Mouse (Mus musculus) ZHBTc4 (cell line): ENCODE measurements around the gene Smg9.

Source experiments
- DNase-seq: peaks from one replicate; pipeline ENCODE4 v3.0.0-alpha.2; 2011; ENCODE audit warnings: low read depth, low spot score

Gene Smg9

DNA sequence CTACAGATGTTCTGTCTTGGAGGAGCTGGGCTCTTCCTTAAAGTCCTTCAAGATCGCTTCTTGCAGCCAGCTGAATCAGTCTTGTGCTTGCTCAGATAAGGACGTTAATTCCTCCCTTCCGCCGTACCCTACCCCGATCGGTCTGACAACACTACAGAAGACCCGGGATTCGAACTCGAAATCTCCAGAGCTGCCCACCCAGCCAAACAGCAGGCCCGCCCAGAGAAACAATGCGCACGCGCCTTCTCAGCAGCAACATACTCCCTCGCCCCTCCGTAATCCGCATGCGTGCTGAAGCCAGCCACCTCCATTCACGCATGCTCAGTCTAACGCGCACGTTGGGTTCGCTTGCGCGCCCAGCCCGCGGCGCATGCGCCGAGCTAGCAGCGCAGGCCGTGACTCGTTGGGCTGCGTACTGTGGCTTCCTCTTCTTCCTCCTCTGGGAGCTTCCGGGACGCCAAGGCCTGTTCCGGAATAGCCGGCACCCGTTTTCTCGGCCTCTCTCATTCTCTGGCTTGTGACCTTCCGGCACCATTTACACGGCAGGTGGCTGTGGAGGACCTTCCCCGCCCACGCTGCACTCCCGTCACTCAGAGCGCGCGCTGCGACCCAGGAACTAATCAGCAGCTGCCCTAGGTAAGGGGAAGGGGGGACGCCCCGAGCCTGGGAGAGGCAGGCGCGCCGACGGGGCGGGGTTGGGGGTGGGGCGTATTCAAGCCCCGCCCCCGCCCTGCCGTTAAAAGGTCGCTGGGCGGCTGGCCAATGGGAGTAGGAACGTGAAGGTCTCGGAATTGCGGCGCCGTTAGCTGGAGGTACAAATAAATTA lies at the start of gene Smg9:
Gene Smg9 (plus strand): TSS at position 364 of the 826 bp plus-strand sequence.
- peak; percentile 99 for DNase-seq

DNA sequence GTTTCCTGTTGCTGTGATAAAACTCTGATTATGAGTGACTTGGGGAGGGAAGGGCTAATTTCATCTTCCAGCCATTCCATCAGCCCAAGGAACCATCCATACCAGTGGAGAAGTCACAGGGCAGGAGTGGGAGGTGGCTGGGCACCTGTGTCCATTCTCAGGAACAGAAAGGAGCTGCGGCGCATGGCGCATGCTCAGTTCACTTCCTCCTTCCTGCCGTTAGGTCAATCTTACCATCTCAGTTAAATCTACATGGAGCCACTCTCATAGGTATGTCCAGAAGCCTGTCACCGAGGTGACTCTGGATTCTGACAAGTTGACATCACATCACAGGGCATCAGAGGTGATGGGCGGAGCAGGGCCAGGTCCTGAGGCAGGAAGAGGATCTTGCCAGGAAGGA lies 43.8 kb upstream of the Smg9 start:
- no peak for DNase-seq

DNA sequence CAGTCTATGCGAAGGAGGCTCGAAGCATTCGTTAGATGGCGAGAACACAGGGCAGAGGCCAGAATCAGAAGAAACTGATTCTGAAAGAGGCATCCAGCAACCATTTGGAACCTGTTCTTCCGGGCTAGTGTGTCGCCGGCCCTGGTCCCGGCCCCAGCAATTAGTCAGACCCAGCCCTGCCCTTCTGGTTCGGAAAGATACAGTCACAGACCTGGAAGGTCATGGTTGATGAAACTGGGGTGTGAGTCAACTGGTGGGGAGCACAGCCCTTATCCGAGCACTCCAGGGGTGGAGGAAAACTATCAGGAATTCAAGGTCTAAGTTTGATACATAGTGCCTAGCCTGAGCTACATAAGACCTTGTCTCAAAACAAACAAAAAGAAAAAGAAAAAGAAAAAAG lies 43.3 kb upstream of the Smg9 start:
- no peak for DNase-seq

DNA sequence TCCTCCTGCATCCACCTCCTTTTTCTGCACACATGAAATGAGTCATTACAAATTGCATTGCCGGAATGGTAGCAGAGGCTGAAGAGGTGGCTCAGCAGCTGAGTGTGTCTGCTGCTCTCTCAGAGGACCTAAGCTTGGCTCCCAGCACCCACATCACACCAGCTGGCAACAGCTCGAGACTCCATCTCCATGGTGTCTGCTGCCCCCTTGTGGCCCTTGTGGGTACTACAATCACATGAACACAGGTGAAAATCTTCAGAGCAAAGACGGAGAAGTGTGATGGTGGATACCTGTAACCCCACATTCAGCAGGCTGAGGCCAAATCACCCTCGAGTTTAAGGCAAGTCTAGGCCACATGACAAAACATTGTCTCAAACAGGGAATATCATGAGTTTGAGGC lies 41.5 kb upstream of the Smg9 start:
- peak; percentile 63 for DNase-seq

DNA sequence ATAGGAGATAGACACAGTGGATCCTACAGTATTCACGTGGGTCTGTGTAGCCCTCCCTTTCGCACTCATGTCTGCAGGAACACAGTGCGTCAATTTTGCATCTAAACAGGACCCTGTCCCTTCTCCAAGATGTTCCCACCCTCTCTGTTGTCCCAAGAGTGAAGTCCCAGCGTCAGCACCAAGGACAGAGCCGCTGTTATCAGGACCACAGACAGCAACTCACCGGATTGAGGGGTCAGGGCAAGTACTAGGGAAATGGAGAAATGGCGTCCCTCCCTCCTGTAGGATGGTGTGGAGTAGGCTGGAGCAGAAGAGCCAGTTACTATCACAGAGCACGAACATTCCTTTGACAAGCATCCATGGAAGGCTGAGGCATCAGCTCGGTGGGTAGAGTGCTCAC lies 40.1 kb upstream of the Smg9 start:
- peak; percentile 81 for DNase-seq

DNA sequence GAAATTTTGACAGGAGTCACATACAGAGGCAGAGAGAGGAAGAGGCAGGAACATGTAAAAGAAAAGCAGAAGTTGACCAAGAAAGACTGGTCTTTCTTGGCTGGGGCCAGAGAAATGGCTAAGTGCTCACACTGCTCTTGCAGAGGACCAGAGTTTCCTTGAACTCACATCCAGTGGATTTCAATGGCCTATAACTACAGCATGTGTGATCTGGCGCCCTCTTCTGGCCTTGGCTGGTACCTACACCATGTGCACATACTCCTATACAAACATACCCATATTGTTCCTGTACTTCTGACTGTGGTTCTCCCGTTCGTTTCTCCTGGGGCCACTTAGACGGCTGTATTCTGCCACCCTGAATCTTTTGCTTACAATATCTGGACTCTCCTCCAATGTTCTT lies 38.4 kb upstream of the Smg9 start:
- DNase-seq: peak; percentile 81

DNA sequence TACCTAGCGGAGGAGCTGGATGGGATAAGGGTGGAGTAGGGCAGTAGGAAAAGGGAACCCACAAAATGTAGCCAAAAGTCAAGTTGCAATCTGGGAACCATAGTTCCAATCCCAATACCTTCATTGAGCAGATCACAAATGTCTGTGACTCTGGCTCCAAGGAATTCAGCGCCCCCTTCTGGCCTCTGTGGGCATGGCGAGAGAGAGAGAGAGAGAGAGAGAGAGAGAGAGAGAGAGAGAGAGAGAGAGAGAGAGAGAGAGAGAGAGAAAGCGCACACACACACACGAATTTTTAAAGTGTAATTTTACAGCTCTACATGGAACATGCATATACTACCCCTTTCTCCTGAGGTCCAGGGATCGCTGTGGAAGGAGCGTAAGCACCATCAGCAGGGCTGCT lies 36.2 kb upstream of the Smg9 start:
- peak; percentile 64 for DNase-seq

DNA sequence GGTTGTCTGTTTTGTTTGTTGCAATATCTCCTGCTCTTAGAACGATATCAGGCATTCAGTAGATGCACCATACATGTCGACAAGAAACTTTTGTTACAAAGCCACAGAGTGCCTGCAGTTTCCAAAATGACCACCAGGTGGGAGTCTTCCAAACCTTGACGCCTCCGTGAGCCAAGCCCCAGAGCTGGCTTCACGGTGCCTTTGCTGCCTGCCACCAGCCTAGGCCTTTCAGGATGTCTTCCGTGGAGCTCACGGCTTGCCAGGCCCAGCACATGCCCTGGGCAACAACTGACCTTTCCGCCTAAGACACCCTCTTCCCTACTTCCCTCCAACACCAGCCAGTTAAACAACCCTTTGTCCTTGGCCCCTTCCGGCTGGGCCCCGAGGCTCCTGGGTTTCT lies 34.6 kb upstream of the Smg9 start:
- peak; percentile 90 for DNase-seq

DNA sequence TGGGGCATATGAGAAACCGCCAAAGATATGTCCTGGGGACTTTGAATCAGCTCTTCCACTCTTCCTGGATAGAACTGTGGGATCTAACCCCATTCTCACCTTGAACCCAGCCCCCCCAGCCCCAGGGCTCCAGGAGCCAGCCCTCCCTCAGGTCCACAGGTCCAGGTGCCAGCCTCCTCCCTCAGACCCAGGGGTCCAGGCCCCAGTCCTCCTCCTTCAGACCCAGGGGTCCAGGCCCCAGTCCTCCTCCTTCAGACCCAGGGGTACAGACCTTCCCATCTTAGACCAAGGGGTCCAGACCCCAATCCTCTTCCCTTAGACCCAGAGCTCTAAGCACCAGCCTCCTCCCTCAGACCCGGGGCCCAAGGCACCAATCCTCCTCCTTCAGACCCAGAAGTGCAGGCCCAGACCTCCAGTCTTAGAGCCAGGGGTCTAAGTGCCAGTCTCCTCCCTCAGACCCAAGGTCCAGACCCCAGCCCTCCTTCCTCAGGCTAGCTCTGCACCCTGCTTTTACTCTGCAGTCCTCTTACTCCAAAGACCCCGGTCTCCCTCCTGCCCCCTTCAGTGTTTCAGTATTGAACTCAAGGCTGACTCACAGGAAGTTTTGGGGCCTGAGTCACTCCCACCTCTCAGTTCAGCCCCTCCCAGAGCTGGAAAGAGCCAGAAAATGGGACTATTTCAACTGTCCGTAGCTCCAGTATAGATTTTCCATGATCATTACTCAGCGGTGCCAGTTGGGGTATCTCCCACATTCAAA lies 34.0 kb upstream of the Smg9 start:
- DNase-seq: no peak

DNA sequence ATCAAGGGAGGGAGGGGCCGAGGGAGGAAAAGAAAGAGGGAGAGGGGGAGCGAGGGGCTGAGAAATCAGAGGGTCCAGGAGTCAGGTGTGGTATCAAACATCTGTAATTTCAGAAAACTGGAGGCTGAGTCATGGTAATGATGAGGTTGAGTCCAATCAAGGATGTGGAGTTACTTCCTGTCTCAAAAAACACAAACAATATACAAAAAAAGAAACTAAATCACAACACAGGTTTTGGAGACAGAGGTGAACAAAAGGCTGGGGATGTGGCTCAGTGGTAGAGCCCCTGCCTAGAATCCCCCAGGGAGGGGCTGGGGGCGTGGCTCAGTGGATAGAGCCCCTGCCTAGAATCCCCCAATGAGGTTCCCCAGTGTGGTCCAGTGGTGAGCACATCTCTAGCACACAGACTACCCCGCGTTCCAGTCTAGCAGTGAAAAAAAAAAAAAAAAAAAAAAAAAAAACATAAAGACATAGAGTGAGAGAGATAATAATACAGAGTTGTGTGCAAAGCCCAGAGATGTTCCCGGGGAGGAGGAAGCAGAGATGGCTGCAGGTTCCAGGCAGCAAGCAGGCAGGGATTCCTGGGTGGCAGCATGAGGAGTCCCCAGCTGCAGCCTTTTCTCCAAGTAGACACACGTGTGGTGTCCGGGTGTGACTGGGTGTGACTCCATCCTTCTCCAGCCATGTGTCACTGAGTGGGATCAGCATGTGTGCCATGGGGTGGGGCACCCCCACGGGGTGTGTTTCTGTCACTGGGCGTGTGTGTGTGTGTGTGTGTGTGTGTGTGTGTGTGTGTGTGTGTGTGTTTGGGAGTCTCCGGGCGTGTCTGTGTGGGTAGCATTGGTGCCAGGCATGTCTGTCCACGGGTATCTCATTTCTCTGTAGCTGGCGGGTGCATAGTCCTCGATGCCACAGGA lies 32.4 kb upstream of the Smg9 start:
- no peak for DNase-seq

DNA sequence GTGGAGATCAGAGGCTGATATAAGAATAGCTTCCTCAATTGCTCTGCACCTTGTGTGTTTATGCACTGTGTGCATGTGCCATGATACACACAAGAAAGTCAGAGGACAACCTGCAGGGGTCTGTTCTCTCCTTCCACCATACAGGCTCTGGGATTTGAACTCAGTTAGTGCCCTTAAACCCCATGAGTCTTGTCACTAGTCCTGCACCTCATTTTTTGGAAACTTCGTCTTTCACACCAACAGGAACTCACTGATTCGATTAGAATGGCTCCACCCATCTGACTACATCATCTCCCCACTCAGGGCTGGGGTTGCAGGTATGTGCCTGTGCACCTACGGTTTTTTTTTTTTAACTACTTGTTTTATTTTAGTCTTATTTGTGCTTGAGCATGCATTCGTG lies 31.2 kb upstream of the Smg9 start:
- DNase-seq: no peak

DNA sequence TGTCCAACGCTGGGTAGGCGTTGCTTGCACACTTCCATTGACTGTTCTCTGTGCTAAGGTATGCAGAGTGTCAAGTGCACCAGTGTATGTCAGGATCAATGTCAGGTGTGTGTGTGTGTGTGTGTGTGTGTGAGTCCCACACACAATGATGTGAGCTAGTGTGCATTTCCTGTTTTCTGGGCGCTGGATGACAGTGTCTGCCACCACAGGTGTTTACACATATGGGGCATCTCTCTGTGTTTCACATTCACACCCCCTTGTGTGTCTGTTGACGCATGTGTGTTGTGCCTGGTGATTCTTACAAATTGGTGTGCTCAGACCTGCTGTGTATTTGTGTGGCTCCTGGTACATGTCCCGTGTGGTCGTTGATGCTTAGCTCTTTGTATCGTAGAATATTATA lies 30.5 kb upstream of the Smg9 start:
- no peak for DNase-seq

DNA sequence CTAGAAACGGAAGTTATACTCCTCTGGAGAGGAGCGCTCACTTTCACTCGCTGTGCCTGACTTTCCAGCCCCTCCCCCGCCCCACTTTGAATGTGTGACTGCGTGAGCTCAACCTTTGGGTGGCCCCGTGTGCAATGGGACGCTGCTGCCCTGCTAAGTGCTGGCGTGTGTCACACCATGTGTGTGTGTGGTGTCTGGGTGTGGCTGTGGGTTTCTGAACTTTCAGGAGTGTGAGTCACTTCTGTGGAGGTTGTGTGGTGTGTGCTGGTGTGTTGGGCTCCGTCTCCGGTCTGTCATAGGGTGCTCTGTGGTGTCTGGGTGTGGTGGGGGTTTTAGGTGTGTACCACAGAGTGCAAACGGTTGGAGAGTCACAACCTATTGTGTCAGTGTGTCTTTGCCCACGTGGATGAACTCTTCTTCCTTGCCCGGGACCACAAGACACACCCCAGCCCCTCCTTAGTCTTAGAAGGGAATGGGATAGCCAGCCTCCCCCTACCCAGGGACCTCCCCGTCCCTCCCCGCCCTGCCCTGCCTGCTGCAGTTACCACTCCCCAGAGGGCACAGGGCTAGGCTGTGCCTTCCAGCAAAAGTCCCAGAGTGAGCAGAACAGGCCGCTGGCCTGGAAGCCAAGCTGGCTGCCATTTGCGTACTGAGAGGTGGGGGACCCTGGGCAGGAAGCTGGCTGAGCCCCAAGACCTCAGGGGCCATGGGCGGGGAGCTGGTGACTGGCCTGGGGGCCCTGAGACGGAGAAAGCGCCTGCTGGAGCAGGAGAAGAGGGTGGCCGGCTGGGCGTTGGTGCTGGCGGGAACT lies 29.5 kb upstream of the Smg9 start, which contains the start of gene Kcnn4:
Gene Kcnn4 (plus strand): TSS at position 533 of the 811 bp plus-strand sequence.
- DNase-seq: peak; percentile 43

DNA sequence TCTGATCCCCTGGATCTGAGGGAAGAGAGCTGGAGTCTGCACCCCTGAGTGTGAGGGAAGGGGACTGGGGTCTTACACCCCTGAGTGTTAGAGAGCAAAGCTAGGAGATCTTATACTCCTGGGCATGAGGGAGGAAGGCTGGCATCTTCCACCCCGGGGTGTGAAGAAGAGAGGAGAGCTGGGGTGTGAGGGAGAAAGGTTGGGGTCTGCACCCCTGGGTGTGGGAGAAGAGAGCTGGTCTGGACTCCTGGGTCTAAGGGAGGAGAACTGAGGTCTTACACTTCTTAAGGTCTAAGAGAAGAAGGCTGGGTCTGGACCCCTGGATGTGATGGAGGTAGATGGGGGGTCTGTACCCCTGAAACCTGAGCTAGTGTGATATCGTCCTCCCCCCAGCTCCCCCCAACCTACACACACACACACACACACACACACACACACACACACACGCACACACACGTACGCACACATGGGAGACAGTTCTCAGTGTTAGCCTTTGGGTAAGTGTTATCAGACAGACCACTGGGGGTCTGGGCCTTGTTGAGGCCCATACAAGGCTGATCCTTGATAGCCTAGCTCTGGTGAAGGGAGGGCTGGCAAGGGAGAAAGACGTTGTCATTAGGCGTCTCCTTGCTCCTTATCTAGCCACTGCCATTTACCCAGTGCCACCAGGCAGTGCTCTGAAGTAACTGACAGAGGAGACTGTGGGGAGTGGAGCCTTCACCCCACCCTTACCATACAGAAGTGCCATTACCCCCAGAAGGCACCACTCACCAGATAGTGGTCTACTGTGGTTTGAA lies 28.2 kb upstream of the Smg9 start:
- no peak for DNase-seq

DNA sequence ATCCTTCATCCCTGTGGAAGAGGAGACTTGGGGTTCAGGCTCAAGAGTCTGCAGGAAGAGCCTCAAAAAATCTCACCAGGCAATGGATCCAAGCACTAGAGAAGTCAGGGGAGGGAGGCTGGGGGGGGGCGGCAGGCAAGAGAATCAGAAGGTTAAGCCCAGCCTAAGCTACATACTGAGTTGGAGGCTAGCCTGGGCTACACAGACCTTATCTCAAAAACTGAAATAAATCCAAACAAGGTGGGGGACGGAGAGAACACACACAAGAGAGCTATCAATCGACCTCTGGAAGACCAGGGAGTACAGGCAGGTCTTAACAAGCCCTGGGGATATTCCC lies 27.6 kb upstream of the Smg9 start:
- no peak for DNase-seq

DNA sequence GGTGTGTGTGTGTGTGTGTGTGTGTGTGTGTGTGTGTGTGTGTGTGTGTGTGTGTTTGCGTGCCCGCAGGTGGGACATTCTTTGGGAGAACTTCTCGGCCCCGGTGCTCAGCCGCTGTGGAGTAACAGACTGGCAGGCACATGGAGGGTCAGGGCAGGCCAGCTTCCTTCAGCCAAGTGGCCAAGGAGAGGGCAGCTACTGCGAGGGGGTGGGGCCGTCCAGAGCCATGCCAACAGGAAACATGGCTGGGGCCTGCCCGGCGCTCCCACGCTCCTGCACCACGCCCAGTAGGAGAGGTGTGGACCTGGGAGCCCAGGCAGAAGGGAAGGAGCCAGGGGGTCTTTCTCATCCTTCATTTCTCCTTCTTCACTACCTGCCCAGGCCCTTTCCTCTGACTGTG lies 27.1 kb upstream of the Smg9 start:
- no peak for DNase-seq

DNA sequence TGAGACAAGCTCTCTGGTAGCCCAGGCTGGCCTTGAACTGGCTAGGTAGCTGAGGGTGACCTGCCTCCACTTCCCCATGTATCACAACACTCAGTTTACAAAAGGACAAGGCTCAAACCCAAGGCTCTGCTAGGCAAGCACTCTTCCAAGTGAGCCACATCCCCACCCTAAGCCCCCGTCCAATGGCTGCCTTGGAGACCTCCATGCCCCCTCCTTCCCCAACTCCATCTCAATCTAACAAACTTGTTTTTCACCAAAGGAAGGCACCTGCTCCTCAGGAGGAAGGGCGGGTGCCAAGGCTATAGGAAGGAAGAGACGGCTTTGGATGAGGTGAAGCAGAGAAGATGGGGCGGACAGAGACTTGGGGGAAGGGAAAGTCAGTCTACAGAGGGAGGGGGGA lies 26.6 kb upstream of the Smg9 start:
- DNase-seq: no peak

DNA sequence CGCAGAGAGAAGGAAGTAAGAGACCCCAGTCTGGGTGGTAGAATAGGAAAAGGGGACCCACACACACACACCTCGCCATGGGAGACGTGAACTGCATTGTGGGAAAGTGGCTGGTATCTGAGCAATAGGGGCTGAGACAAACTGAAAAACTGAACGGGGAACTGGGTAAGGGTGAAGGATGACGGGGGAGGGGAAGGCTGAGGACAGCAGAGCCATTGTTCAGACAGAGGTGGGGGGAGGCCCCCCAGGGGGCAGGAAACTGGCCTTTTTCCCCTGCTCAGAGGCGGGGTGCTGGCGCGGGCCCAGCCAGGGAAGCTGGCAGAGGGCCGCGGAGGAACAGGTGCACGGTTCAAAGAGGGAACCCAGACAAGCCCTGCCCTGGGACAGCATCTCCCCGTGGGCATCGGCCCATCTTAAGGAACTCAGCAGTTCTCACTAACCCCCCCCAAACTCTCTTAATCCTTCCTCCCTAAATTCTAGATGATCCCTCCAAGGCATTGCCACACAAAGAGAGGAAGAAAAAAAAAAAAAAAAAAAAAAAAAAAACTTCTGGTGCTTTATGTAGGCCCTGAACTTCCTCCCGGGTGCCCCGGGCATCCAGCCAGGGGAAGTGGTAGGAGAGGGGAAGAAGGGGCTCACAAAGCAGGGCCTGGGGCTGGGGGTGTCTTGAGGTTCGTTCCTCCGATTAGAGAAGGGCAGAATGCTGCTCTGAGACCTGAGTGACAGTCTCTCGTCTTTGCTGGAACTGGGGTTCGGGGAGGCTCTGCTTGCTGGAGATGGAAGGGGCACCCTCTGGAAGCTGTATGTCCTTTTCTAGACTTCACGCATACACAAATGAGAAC lies 25.7 kb upstream of the Smg9 start:
- no peak for DNase-seq

DNA sequence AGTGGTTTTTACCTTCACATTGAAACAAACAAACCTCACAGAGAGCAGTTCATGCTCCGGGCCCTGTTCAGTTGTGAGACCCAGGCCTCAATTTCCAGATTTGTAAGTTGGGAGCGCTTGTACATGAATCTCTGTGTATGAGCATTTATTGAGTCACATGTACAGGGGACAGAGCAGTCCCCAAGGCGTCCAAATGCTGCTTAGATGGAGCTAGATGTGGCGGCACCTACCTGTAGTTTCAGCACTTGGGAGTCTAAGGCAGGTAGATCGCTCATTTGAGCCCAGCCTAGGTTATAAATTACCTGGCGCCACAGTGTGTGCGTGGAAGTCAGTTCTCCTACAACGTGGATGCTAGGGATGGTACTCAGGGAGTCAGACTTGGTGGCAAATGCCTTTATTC lies 23.0 kb upstream of the Smg9 start:
- no peak for DNase-seq
